Mouse (Mus musculus) lung, postnatal 0 days (tissue): ENCODE data around the gene Stap2.
A peak's percentile ranks its signal among the peaks of the same experiment; 100 is the strongest.

Source experiments
- CTCF ChIP-seq: IDR thresholded peaks from 2 replicates; pipeline ENCODE4 v1.5.1; 2016; ENCODE audit warnings: antibody characterized with exemption, mild to moderate bottlenecking
- EP300 ChIP-seq: IDR thresholded peaks from 2 replicates; pipeline ENCODE4 v1.6.1; 2016; ENCODE audit warnings: antibody characterized with exemption, mild to moderate bottlenecking, control low read depth

DNA sequence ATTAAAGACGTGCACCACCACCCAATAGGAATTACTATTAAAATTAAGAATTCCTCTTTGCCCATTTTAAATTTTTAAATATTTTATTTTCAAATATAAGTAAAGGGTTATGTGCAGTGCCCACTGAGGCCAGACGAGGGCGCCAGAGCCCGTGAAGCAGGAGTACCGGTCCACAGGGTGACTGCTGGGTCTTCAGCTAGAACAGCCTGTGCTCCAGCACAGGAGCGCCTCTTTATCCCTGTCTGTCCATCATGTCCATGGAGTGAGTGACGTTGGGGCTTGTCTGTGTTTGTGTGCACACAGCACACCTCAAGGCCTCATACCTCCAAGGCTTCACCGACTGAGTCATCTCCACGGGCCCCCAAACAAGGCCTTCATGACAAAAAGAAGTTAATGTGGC, 48.2 kb downstream of the Stap2 start:
- TF ChIP-seq CTCF (peak; percentile 89), EP300 (no peak)
